Mouse (Mus musculus): ENCODE measurements around the gene Sh3bp5l. TPM values are rescaled to one million over a fixed set of nuclear protein-coding genes. Genes with fewer than 3 reads are reported as not detected.
"Not testable (repeated sequence)": the region's sequence is repeated elsewhere in the genome, so short reads cannot be mapped to it uniquely, and the experiment has no call there.

The Sh3bp5l gene
- 10 to 100 TPM; 55.1 to 55.8 TPM for total RNA-seq (2021)

- peak; percentile 75 to 77 for DNase-seq (ENCODE audit: extremely low spot score in 1 of 2, low spot score in 1 of 2)
These were observed at the start of gene Sh3bp5l, which contains the start of gene Zfp672 for GRCm38 (mm10) chr11:58330276-58331148. Gene Sh3bp5l, plus strand, starts transcription at chr11:58330724. Gene Zfp672, minus strand, starts transcription at chr11:58330339.

- DNase-seq (ENCODE audit: extremely low spot score in 1 of 2, low spot score in 1 of 2): no peak
These were observed 48.5 kb upstream of the Sh3bp5l start for GRCm38 (mm10) chr11:58281970-58282496.

- no peak for DNase-seq (ENCODE audit: extremely low spot score in 1 of 2, low spot score in 1 of 2)
These were observed 48.0 kb upstream of the Sh3bp5l start for GRCm38 (mm10) chr11:58282518-58282917.

GRCm38 (mm10) chr11:58289992-58290682 is 40.4 kb upstream of the Sh3bp5l start:
- DNase-seq (ENCODE audit: extremely low spot score in 1 of 2, low spot score in 1 of 2): no peak

GRCm38 (mm10) chr11:58290812-58291211 is 39.7 kb upstream of the Sh3bp5l start:
- DNase-seq (ENCODE audit: extremely low spot score in 1 of 2, low spot score in 1 of 2): no peak

GRCm38 (mm10) chr11:58292791-58293190 is 37.7 kb upstream of the Sh3bp5l start:
- no peak for DNase-seq (ENCODE audit: extremely low spot score in 1 of 2, low spot score in 1 of 2)

GRCm38 (mm10) chr11:58297396-58297795 is 33.1 kb upstream of the Sh3bp5l start:
- no peak for DNase-seq (ENCODE audit: extremely low spot score in 1 of 2, low spot score in 1 of 2)

GRCm38 (mm10) chr11:58301057-58301456 is 29.5 kb upstream of the Sh3bp5l start:
- peak; percentile 60 to 76 for DNase-seq (ENCODE audit: extremely low spot score in 1 of 2, low spot score in 1 of 2)

GRCm38 (mm10) chr11:58301837-58302754 is 28.4 kb upstream of the Sh3bp5l start:
- DNase-seq (ENCODE audit: extremely low spot score in 1 of 2, low spot score in 1 of 2): peak; percentile 100

GRCm38 (mm10) chr11:58302774-58303445 is 27.6 kb upstream of the Sh3bp5l start:
- DNase-seq (ENCODE audit: extremely low spot score in 1 of 2, low spot score in 1 of 2): no peak

- no peak for DNase-seq (ENCODE audit: extremely low spot score in 1 of 2, low spot score in 1 of 2)
These were observed 26.9 kb upstream of the Sh3bp5l start for GRCm38 (mm10) chr11:58303594-58303993.

GRCm38 (mm10) chr11:58305299-58305698 is 25.2 kb upstream of the Sh3bp5l start:
- DNase-seq (ENCODE audit: extremely low spot score in 1 of 2, low spot score in 1 of 2): not testable (repeated sequence)

- peak; percentile 85 to 88 for DNase-seq (ENCODE audit: extremely low spot score in 1 of 2, low spot score in 1 of 2)
These were observed 23.6 kb upstream of the Sh3bp5l start, which contains the start of gene Zfp692 for GRCm38 (mm10) chr11:58306860-58307308. Gene Zfp692, plus strand, starts transcription at chr11:58307069.

GRCm38 (mm10) chr11:58307411-58308080 is 23.0 kb upstream of the Sh3bp5l start:
- peak; percentile 22 to 48 for DNase-seq (ENCODE audit: extremely low spot score in 1 of 2, low spot score in 1 of 2)

GRCm38 (mm10) chr11:58308661-58309060 is 21.9 kb upstream of the Sh3bp5l start:
- DNase-seq (ENCODE audit: extremely low spot score in 1 of 2, low spot score in 1 of 2): no peak

- DNase-seq (ENCODE audit: extremely low spot score in 1 of 2, low spot score in 1 of 2): peak in 1 of 2 experiments; percentile 27
These were observed 16.5 kb upstream of the Sh3bp5l start for GRCm38 (mm10) chr11:58314069-58314468.

- no peak for DNase-seq (ENCODE audit: extremely low spot score in 1 of 2, low spot score in 1 of 2)
These were observed 14.9 kb upstream of the Sh3bp5l start for GRCm38 (mm10) chr11:58315536-58316168.

- no peak for DNase-seq (ENCODE audit: extremely low spot score in 1 of 2, low spot score in 1 of 2)
These were observed 14.2 kb upstream of the Sh3bp5l start for GRCm38 (mm10) chr11:58316344-58316743.
